Comparison of ENCODE assay signal across 8 mouse cellular contexts in genomic region chr15:102624291-102624969, GRCm38 (mm10). TPM values are rescaled to one million over a fixed set of nuclear protein-coding genes. Genes with fewer than 3 reads are reported as not detected.
DNase-seq lines count a peak whose midpoint lies in the region; ATAC-seq and TF ChIP-seq lines count a peak whose summit lies in the region.

No protein-coding gene starts in this region.

- no peak for ATAC-seq in embryonic facial prominence, embryonic 14.5 days (ENCODE audit: low read depth)
- ATAC-seq in heart, embryonic 16.5 days (replicated peaks; ENCODE audit: extremely low read depth, insufficient read depth, low FRiP score) = no peak
- ATAC-seq in limb, embryonic 12.5 days (ENCODE audit: insufficient number of reproducible peaks, insufficient read depth, low FRiP score, low TSS enrichment, low read depth) = no peak; the same call in 1 of the 2 replicates
- no peak for ATAC-seq in midbrain, embryonic 16.5 days

- peaks cover 2% of the 10 kb centered on the region; the same call in 1 of the 2 replicates for H3K36me3 ChIP-seq in embryonic facial prominence, embryonic 14.5 days (ENCODE audit: control insufficient read depth, insufficient read depth, low read length)
- no peaks in the 10 kb centered on the region for H3K36me3 ChIP-seq in heart, embryonic 16.5 days (ENCODE audit: control insufficient read depth, insufficient read depth)
- H3K36me3 ChIP-seq in limb, embryonic 12.5 days = peaks cover 10% of the 10 kb centered on the region; the same call in 1 of the 2 replicates
- no peaks in the 10 kb centered on the region for H3K36me3 ChIP-seq in midbrain, embryonic 16.5 days (ENCODE audit: control insufficient read depth, insufficient read depth, low read length)

- DNase-seq in lung, adult 2 months = no peak
- no peak for DNase-seq in lung, postnatal 25 days (ENCODE audit: low spot score)
- peak; percentile 24 for DNase-seq in embryonic facial prominence, embryonic 14.5 days (ENCODE audit: low spot score)
- DNase-seq in frontal cortex, postnatal 25 days (ENCODE audit: low spot score in 2 of 2) = no peak

- no peaks in the 10 kb centered on the region for H3K9me3 ChIP-seq in embryonic facial prominence, embryonic 14.5 days (ENCODE audit: control insufficient read depth, low read length)
- H3K9me3 ChIP-seq in heart, embryonic 16.5 days (replicated peaks; ENCODE audit: control insufficient read depth, low read length) = no peaks in the 10 kb centered on the region
- H3K9me3 ChIP-seq in limb, embryonic 12.5 days = no peaks in the 10 kb centered on the region
- no peaks in the 10 kb centered on the region for H3K9me3 ChIP-seq in midbrain, embryonic 16.5 days (replicated peaks; ENCODE audit: control insufficient read depth, low read length, poor library complexity, severe bottlenecking)

- no peak for TF ChIP-seq CTCF in lung, adult 2 months (IDR thresholded peaks at IDR 0.05; ENCODE audit: insufficient read depth, low read length)
- no peak for TF ChIP-seq CTCF in bone marrow, adult 2 months (IDR thresholded peaks at IDR 0.05; ENCODE audit: control insufficient read depth, insufficient read depth, low read length)

- 1% methylated on average over 17 of the region's 17 CpGs for WGBS in lung, adult 2 months
- WGBS in bone marrow, adult 2 months = 2% methylated on average over 17 of the region's 17 CpGs
- WGBS in embryonic facial prominence, embryonic 14.5 days = 4% methylated on average over 17 of the region's 17 CpGs
- WGBS in heart, embryonic 16.5 days = 2% methylated on average over 17 of the region's 17 CpGs
- WGBS in limb, embryonic 12.5 days = 8% methylated on average over 17 of the region's 17 CpGs
- WGBS in midbrain, embryonic 16.5 days = 4% methylated on average over 17 of the region's 17 CpGs

- H3K4me3 ChIP-seq in lung, adult 2 months (replicated peaks; ENCODE audit: extremely low read depth, low read depth, low read length) = peak overlapping the region; percentile 83
- H3K4me3 ChIP-seq in bone marrow, adult 2 months (replicated peaks; ENCODE audit: control insufficient read depth, low read depth, low read length) = peak overlapping the region; percentile 91
- H3K4me3 ChIP-seq in embryonic facial prominence, embryonic 14.5 days (ENCODE audit: low read depth, low read length) = peak overlapping the region; percentile 54
- peak overlapping the region; percentile 77 for H3K4me3 ChIP-seq in heart, embryonic 16.5 days (ENCODE audit: low read length)
- H3K4me3 ChIP-seq in limb, embryonic 12.5 days (replicated peaks) = peak overlapping the region; percentile 55
- H3K4me3 ChIP-seq in midbrain, embryonic 16.5 days (ENCODE audit: low read depth, low read length) = peak overlapping the region; percentile 80

- H3K9ac ChIP-seq in embryonic facial prominence, embryonic 14.5 days (ENCODE audit: low read depth, low read length) = peak overlapping the region; percentile 71
- H3K9ac ChIP-seq in heart, embryonic 16.5 days (ENCODE audit: low read length) = peak overlapping the region; percentile 90
- peak overlapping the region; percentile 79 for H3K9ac ChIP-seq in limb, embryonic 12.5 days (replicated peaks)
- H3K9ac ChIP-seq in midbrain, embryonic 16.5 days (ENCODE audit: low read depth, low read length) = peak overlapping the region; percentile 84

- H3K27me3 ChIP-seq in embryonic facial prominence, embryonic 14.5 days (replicated peaks; ENCODE audit: control insufficient read depth, insufficient read depth, low read length) = no peaks in the 10 kb centered on the region
- no peaks in the 10 kb centered on the region for H3K27me3 ChIP-seq in heart, embryonic 16.5 days (ENCODE audit: control insufficient read depth, insufficient read depth, low read length)
- H3K27me3 ChIP-seq in limb, embryonic 12.5 days = no peaks in the 10 kb centered on the region
- H3K27me3 ChIP-seq in midbrain, embryonic 16.5 days (ENCODE audit: control insufficient read depth, insufficient read depth, low read depth, low read length) = no peaks in the 10 kb centered on the region

- TF ChIP-seq POLR2A in lung, adult 2 months (IDR thresholded peaks at IDR 0.05; ENCODE audit: borderline replicate concordance, extremely low read depth, low read depth, low read length) = no peak
- TF ChIP-seq POLR2A in bone marrow, adult 2 months (IDR thresholded peaks at IDR 0.05; ENCODE audit: borderline replicate concordance, control insufficient read depth, low read depth, low read length) = no peak

- H3K27ac ChIP-seq in bone marrow, adult 2 months (ENCODE audit: control insufficient read depth, insufficient read depth, low read depth, low read length, poor library complexity) = peak overlapping the region; percentile 45; the same call in 1 of the 2 replicates
- H3K27ac ChIP-seq in embryonic facial prominence, embryonic 14.5 days (replicated peaks; ENCODE audit: low read depth, low read length) = peak overlapping the region; percentile 64
- peak overlapping the region; percentile 99 for H3K27ac ChIP-seq in heart, embryonic 16.5 days (ENCODE audit: low read length)
- H3K27ac ChIP-seq in limb, embryonic 12.5 days = peak overlapping the region; percentile 98
- H3K27ac ChIP-seq in midbrain, embryonic 16.5 days (ENCODE audit: low read length) = peak overlapping the region; percentile 95

- peaks cover 5% of the 10 kb centered on the region; the same call in 1 of the 2 replicates for H3K4me1 ChIP-seq in lung, adult 2 months (ENCODE audit: control insufficient read depth, insufficient read depth, low read length)
- H3K4me1 ChIP-seq in bone marrow, adult 2 months (ENCODE audit: control insufficient read depth, insufficient read depth, low read length) = no peaks in the 10 kb centered on the region; the same call in 1 of the 2 replicates
- H3K4me1 ChIP-seq in embryonic facial prominence, embryonic 14.5 days (ENCODE audit: control insufficient read depth, insufficient read depth, low read length) = peaks cover 16% of the 10 kb centered on the region
- H3K4me1 ChIP-seq in heart, embryonic 16.5 days (ENCODE audit: control insufficient read depth, insufficient read depth, low read length) = peaks cover 14% of the 10 kb centered on the region
- peaks cover 15% of the 10 kb centered on the region for H3K4me1 ChIP-seq in limb, embryonic 12.5 days (replicated peaks)
- H3K4me1 ChIP-seq in midbrain, embryonic 16.5 days (ENCODE audit: control insufficient read depth, insufficient read depth, low read length) = peaks cover 23% of the 10 kb centered on the region

- H3K4me2 ChIP-seq in embryonic facial prominence, embryonic 14.5 days (ENCODE audit: low read depth, low read length) = peak overlapping the region; percentile 75
- H3K4me2 ChIP-seq in heart, embryonic 16.5 days (ENCODE audit: low read depth, low read length) = peak overlapping the region; percentile 92
- peak overlapping the region; percentile 81 for H3K4me2 ChIP-seq in limb, embryonic 12.5 days
- H3K4me2 ChIP-seq in midbrain, embryonic 16.5 days (ENCODE audit: low read length) = peak overlapping the region; percentile 95

RNA-seq across cellular contexts. Expression of gene Gm28047, which starts 0.4 kb away (rescaled TPM):
- polyA plus RNA-seq in lung, adult 2 months (2012; rRNA removed) = 0.11 and 0.22 TPM in 2 replicates
- polyA plus RNA-seq in bone marrow, adult 2 months (2011; ENCODE audit: insufficient read depth, insufficient read length, low replicate concordance, missing spikeins) = 7.3 TPM in 1 of 2 replicates, not detected in the other
- not detected in 2 replicates for polyA plus RNA-seq in embryonic facial prominence, embryonic 14.5 days (2014; fragmentation: Nextera tagmentation; extraction: Ambion mirVana)
- polyA plus RNA-seq in heart, embryonic 16.5 days (2015; fragmentation: Nextera tagmentation; extraction: Ambion mirVana) = not detected in 2 replicates
- not detected in 2 replicates for polyA plus RNA-seq in limb, embryonic 12.5 days (2016; fragmentation: Nextera tagmentation; extraction: Ambion mirVana)
- not detected in 2 replicates for polyA plus RNA-seq in midbrain, embryonic 16.5 days (2015; fragmentation: Nextera tagmentation; extraction: Ambion mirVana)

RNA-seq across cellular contexts. Expression of gene Atf7, which starts 0.8 kb away (rescaled TPM):
- polyA plus RNA-seq in lung, adult 2 months (2012; rRNA removed) = 90.4 and 119 TPM in 2 replicates
- polyA plus RNA-seq in bone marrow, adult 2 months (2011; ENCODE audit: insufficient read depth, insufficient read length, low replicate concordance, missing spikeins) = 29.6 and 45.2 TPM in 2 replicates
- polyA plus RNA-seq in embryonic facial prominence, embryonic 14.5 days (2014; fragmentation: Nextera tagmentation; extraction: Ambion mirVana) = 43.0 and 43.8 TPM in 2 replicates
- polyA plus RNA-seq in heart, embryonic 16.5 days (2015; fragmentation: Nextera tagmentation; extraction: Ambion mirVana) = 27.7 and 31.3 TPM in 2 replicates
- 32.1 and 37.7 TPM in 2 replicates for polyA plus RNA-seq in limb, embryonic 12.5 days (2016; fragmentation: Nextera tagmentation; extraction: Ambion mirVana)
- polyA plus RNA-seq in midbrain, embryonic 16.5 days (2015; fragmentation: Nextera tagmentation; extraction: Ambion mirVana) = 16.0 TPM in 2 replicates

RNA-seq across cellular contexts. Expression of gene Atp5g2, which starts 47.7 kb away (rescaled TPM):
- polyA plus RNA-seq in lung, adult 2 months (2012; rRNA removed) = 250 and 262 TPM in 2 replicates
- 189 and 212 TPM in 2 replicates for polyA plus RNA-seq in bone marrow, adult 2 months (2011; ENCODE audit: insufficient read depth, insufficient read length, low replicate concordance, missing spikeins)
- polyA plus RNA-seq in embryonic facial prominence, embryonic 14.5 days (2014; fragmentation: Nextera tagmentation; extraction: Ambion mirVana) = 82.9 and 94.1 TPM in 2 replicates
- 62.2 and 66.0 TPM in 2 replicates for polyA plus RNA-seq in heart, embryonic 16.5 days (2015; fragmentation: Nextera tagmentation; extraction: Ambion mirVana)
- polyA plus RNA-seq in limb, embryonic 12.5 days (2016; fragmentation: Nextera tagmentation; extraction: Ambion mirVana) = 61.4 and 72.9 TPM in 2 replicates
- 46.9 and 49.8 TPM in 2 replicates for polyA plus RNA-seq in midbrain, embryonic 16.5 days (2015; fragmentation: Nextera tagmentation; extraction: Ambion mirVana)

Comparison
In these comparisons a context has a peak if more than half of its experiments do, and no peak if none do; other contexts are left out.
1. H3K27ac ChIP-seq: peak in every context shown above with its lines; median percentile 99 in heart, embryonic 16.5 days; 98 in limb, embryonic 12.5 days; 95 in midbrain, embryonic 16.5 days; 64 in embryonic facial prominence, embryonic 14.5 days; 45 in bone marrow, adult 2 months.